Mouse (Mus musculus) olfactory bulb, adult 2 months (tissue): Measurements from ENCODE around the gene Uqcr11.

Source experiments
- CTCF ChIP-seq: fragments of 200-500 bp; IDR thresholded peaks from 2 replicates; pipeline ENCODE4 v1.5.1; 2012; ENCODE audit warnings: low read depth, mild to moderate bottlenecking, low read length, moderate library complexity; ENCODE audit not compliant: insufficient read depth
- POLR2A ChIP-seq: fragments of 200-500 bp; IDR thresholded peaks from 2 replicates; pipeline ENCODE4 v1.6.1; 2012; ENCODE audit warnings: mild to moderate bottlenecking, low read depth, low read length, moderate library complexity; ENCODE audit not compliant: insufficient read depth

- TF ChIP-seq CTCF (no peak), POLR2A (no peak)
Measured at GRCm38 (mm10) chr10:80443575-80444278, 37.1 kb upstream of the Uqcr11 start.
